Mouse (Mus musculus): ENCODE data around the gene Gm27029.
"Not testable (repeated sequence)": the region's sequence is repeated elsewhere in the genome, so short reads cannot be mapped to it uniquely, and the experiment has no call there.

Gm27029 gene

GRCm38 (mm10) chr11:101455627-101456026 lies 31.0 kb upstream of the Gm27029 start:
- no peak for DNase-seq

- DNase-seq: no peak
Measured at GRCm38 (mm10) chr11:101454702-101455101, 30.1 kb upstream of the Gm27029 start.

- DNase-seq: no peak
Measured at GRCm38 (mm10) chr11:101452093-101452774, 27.6 kb upstream of the Gm27029 start.

GRCm38 (mm10) chr11:101451536-101451935 lies 26.9 kb upstream of the Gm27029 start:
- no peak for DNase-seq

- no peak for DNase-seq
Measured at GRCm38 (mm10) chr11:101450394-101450793, 25.8 kb upstream of the Gm27029 start.

GRCm38 (mm10) chr11:101449596-101449995 lies 25.0 kb upstream of the Gm27029 start:
- DNase-seq: not testable (repeated sequence)

GRCm38 (mm10) chr11:101448899-101449298 lies 24.3 kb upstream of the Gm27029 start:
- DNase-seq: no peak

- no peak for DNase-seq
Measured at GRCm38 (mm10) chr11:101448274-101448746, 23.7 kb upstream of the Gm27029 start, which contains the start of gene Ifi35. Gene Ifi35, plus strand, starts transcription at chr11:101448407.

GRCm38 (mm10) chr11:101447786-101448185 lies 23.2 kb upstream of the Gm27029 start:
- DNase-seq: no peak

- DNase-seq: not testable (repeated sequence)
Measured at GRCm38 (mm10) chr11:101446860-101447259, 22.3 kb upstream of the Gm27029 start.

GRCm38 (mm10) chr11:101446319-101446718 lies 21.7 kb upstream of the Gm27029 start:
- no peak for DNase-seq

- DNase-seq: no peak
Measured at GRCm38 (mm10) chr11:101442760-101443159, 18.2 kb upstream of the Gm27029 start.

- peak; percentile 99 for DNase-seq
Measured at GRCm38 (mm10) chr11:101442127-101442693, 17.6 kb upstream of the Gm27029 start, which contains the start of gene Rpl27. Gene Rpl27, plus strand, starts transcription at chr11:101442298.

GRCm38 (mm10) chr11:101441450-101442126 lies 17.0 kb upstream of the Gm27029 start:
- not testable (repeated sequence) for DNase-seq

- DNase-seq: not testable (repeated sequence)
Measured at GRCm38 (mm10) chr11:101438006-101438405, 13.4 kb upstream of the Gm27029 start.

GRCm38 (mm10) chr11:101436916-101437315 lies 12.3 kb upstream of the Gm27029 start:
- DNase-seq: no peak

- DNase-seq: no peak
Measured at GRCm38 (mm10) chr11:101435831-101436230, 11.2 kb upstream of the Gm27029 start.

GRCm38 (mm10) chr11:101433396-101433795 lies 8.8 kb upstream of the Gm27029 start:
- DNase-seq: peak; percentile 71

- DNase-seq: no peak
Measured at GRCm38 (mm10) chr11:101431327-101431726, 6.7 kb upstream of the Gm27029 start.

GRCm38 (mm10) chr11:101426165-101426564 lies 1.6 kb upstream of the Gm27029 start:
- no peak for DNase-seq

GRCm38 (mm10) chr11:101424925-101425813 lies 573 bp upstream of the Gm27029 start, which contains the start of the genes Rundc1 and Ptges3l:
Gene Rundc1, plus strand, starts transcription at chr11:101425085.
Gene Ptges3l, minus strand, starts transcription at chr11:101425333.
- peak; percentile 95 for DNase-seq

- no peak for DNase-seq
Measured at GRCm38 (mm10) chr11:101420148-101420547, 4.4 kb downstream of the Gm27029 start.

Data from cerebellum, adult 9-11 months (tissue).